Mouse (Mus musculus): ENCODE measurements around the gene Thsd4. TPM values are rescaled to one million over a fixed set of nuclear protein-coding genes. Genes with fewer than 3 reads are reported as not detected.

The Thsd4 gene
- total and polyA plus RNA-seq, 2 experiments from 2014 or later: 4.8 to 45.0 TPM

DNA sequence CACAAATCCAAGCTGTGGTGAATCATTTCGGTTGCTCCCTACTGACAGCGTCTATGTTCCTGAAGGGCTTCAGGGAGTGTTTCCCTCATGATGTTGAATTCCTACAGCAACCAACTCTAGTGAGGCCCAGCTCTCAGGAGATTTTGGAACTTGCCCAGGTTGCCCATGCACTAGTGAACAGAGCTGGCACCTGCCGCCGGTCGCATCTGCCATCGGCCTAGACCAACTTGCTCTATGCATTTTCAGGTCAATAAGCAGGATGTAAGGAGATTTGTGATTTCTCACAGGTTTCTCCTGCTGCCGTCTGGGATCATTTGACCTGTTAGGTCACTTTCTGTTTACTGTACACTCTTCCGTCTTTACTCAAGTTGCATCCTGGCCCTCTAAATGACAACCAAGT lies 454.6 kb downstream of the Thsd4 start:
- H3K27me3 ChIP-seq (ENCODE audit: control insufficient read depth, insufficient read depth, low read length): no peaks in the 10 kb centered on the region
- DNase-seq (ENCODE audit: low spot score) (no peak), ATAC-seq (ENCODE audit: insufficient read depth, low read depth) (no peak)
- TF ChIP-seq EP300 (IDR thresholded peaks at IDR 0.05; ENCODE audit: low read depth): no peak
- TF ChIP-seq CTCF (IDR thresholded peaks at IDR 0.05; ENCODE audit: low read depth): no peak
- no peak overlapping the region for H3K9ac ChIP-seq (replicated peaks; ENCODE audit: low read depth, low read length)
- H3K36me3 ChIP-seq (replicated peaks; ENCODE audit: control insufficient read depth, insufficient read depth, low read length): no peaks in the 10 kb centered on the region
- 96% methylated on average over 8 of the region's 8 CpGs for WGBS
- H3K4me1 ChIP-seq (ENCODE audit: control insufficient read depth, insufficient read depth): 0 out of 2 replicates have a peak, but pooled peaks cover 15% of the 10 kb centered on the region
- no peaks in the 10 kb centered on the region for H3K9me3 ChIP-seq (replicated peaks; ENCODE audit: control insufficient read depth, low read length)
- H3K4me2 ChIP-seq (ENCODE audit: low read depth, low read length): no peak overlapping the region
- H3K4me3 ChIP-seq (ENCODE audit: low read depth, low read length): no peak overlapping the region
- H3K27ac ChIP-seq (ENCODE audit: low read depth): no peak overlapping the region

DNA sequence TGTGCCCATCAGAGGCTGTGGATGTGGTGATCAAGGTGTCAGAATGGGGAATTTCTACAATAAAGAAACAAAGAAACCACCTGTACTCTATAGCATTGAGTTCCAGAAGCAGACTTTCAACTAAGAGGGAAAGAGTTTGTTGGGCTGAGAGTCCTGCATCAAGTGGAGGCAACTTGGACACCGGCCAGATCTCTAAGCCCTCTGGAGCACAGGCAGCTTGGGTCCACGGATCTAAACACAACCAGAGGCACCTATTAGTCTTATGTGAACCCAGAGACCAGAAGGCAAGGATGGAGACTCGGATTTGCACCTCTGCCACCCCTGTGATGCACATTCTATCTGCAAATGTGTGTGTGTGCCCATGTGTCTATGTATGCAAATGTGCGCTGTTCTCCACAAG lies 456.7 kb downstream of the Thsd4 start:
- no peak for ATAC-seq (ENCODE audit: insufficient read depth, low read depth)
- WGBS: 63% methylated on average over 4 of the region's 4 CpGs
- H3K27ac ChIP-seq (ENCODE audit: low read depth): no peak overlapping the region
- H3K27me3 ChIP-seq (ENCODE audit: control insufficient read depth, insufficient read depth, low read length): no peaks in the 10 kb centered on the region
- H3K9ac ChIP-seq (replicated peaks; ENCODE audit: low read depth, low read length): no peak overlapping the region
- no peak for DNase-seq (ENCODE audit: low spot score)
- no peak for TF ChIP-seq EP300 (IDR thresholded peaks at IDR 0.05; ENCODE audit: low read depth)
- no peak for TF ChIP-seq CTCF (IDR thresholded peaks at IDR 0.05; ENCODE audit: low read depth)
- H3K4me1 ChIP-seq (ENCODE audit: control insufficient read depth, insufficient read depth): 0 out of 2 replicates have a peak, but pooled peaks cover 15% of the 10 kb centered on the region
- no peak overlapping the region for H3K4me2 ChIP-seq (ENCODE audit: low read depth, low read length)
- H3K9me3 ChIP-seq (replicated peaks; ENCODE audit: control insufficient read depth, low read length): no peaks in the 10 kb centered on the region
- H3K36me3 ChIP-seq (replicated peaks; ENCODE audit: control insufficient read depth, insufficient read depth, low read length): no peaks in the 10 kb centered on the region
- no peak overlapping the region for H3K4me3 ChIP-seq (ENCODE audit: low read depth, low read length)

DNA sequence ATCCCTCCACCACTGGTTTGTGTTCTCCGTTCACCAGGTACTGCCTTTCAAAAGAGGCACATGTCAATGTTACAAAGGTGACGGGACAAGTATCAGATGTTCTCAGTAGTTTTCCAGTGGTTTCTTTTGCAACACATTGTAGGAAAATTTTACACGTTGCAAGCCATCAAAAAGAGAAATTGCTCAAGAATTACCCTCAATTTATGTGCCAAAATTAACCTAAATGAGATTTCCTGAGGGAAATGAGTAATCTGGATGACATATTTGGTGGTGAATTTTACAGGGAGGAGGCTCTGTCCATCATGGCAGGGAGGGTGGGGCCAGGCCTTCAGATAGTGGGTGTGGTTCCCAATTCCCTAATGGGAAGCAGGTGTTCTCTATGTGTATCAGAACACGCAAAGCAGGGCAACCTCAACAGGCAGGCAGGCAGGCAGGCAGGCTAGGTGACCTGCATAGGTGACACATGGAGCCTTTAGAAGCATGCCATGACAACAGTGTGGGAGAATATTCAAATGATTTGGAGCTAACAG lies 458.6 kb downstream of the Thsd4 start:
- H3K4me1 ChIP-seq (ENCODE audit: control insufficient read depth, insufficient read depth): 0 out of 2 replicates have a peak, but pooled peaks cover 15% of the 10 kb centered on the region
- TF ChIP-seq CTCF (IDR thresholded peaks at IDR 0.05; ENCODE audit: low read depth): no peak
- no peak for TF ChIP-seq EP300 (IDR thresholded peaks at IDR 0.05; ENCODE audit: low read depth)
- H3K9ac ChIP-seq (replicated peaks; ENCODE audit: low read depth, low read length): no peak overlapping the region
- H3K27ac ChIP-seq (ENCODE audit: low read depth): no peak overlapping the region
- 57% methylated on average over 4 of the region's 4 CpGs for WGBS
- H3K4me3 ChIP-seq (ENCODE audit: low read depth, low read length): no peak overlapping the region
- no peak for ATAC-seq (ENCODE audit: insufficient read depth, low read depth)
- no peak for DNase-seq (ENCODE audit: low spot score)
- H3K27me3 ChIP-seq (ENCODE audit: control insufficient read depth, insufficient read depth, low read length): no peaks in the 10 kb centered on the region
- H3K36me3 ChIP-seq (replicated peaks; ENCODE audit: control insufficient read depth, insufficient read depth, low read length): no peaks in the 10 kb centered on the region
- no peak overlapping the region for H3K4me2 ChIP-seq (ENCODE audit: low read depth, low read length)
- no peaks in the 10 kb centered on the region for H3K9me3 ChIP-seq (replicated peaks; ENCODE audit: control insufficient read depth, low read length)

DNA sequence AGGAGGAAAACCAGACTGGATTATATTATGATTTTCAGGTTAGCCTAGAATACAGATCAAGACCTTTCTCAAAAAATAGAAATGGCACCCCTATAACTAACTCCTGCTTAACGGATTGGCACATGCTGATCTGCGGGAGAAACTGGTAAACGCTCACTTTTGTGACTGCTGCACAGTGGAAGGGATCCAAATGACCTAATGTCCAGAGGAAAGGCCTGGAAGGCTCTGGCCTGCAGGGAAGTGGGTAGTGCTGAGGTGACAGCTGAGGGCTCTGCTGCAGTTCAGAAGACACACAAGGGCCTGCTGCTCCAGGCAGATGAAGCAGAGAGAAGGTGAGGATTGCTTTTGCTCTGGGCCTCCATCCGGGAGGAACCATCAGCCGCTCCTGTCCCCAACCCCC lies 465.7 kb downstream of the Thsd4 start:
- ATAC-seq (ENCODE audit: insufficient read depth, low read depth) (no peak), DNase-seq (ENCODE audit: low spot score) (no peak)
- Histone ChIP-seq H3K4me1 (ENCODE audit: control insufficient read depth, insufficient read depth) (no peaks in the 10 kb centered on the region), H3K27ac (ENCODE audit: low read depth) (no peak overlapping the region), H3K36me3 (replicated peaks; ENCODE audit: control insufficient read depth, insufficient read depth, low read length) (no peaks in the 10 kb centered on the region), H3K27me3 (ENCODE audit: control insufficient read depth, insufficient read depth, low read length) (no peaks in the 10 kb centered on the region), H3K9ac (replicated peaks; ENCODE audit: low read depth, low read length) (no peak overlapping the region), H3K9me3 (replicated peaks; ENCODE audit: control insufficient read depth, low read length) (0 out of 2 replicates have a peak, but pooled peaks cover 3% of the 10 kb centered on the region), H3K4me2 (ENCODE audit: low read depth, low read length) (no peak overlapping the region), H3K4me3 (ENCODE audit: low read depth, low read length) (no peak overlapping the region)
- TF ChIP-seq EP300 (IDR thresholded peaks at IDR 0.05; ENCODE audit: low read depth): no peak
- no peak for TF ChIP-seq CTCF (IDR thresholded peaks at IDR 0.05; ENCODE audit: low read depth)
- WGBS: 61% methylated on average over 5 of the region's 5 CpGs

DNA sequence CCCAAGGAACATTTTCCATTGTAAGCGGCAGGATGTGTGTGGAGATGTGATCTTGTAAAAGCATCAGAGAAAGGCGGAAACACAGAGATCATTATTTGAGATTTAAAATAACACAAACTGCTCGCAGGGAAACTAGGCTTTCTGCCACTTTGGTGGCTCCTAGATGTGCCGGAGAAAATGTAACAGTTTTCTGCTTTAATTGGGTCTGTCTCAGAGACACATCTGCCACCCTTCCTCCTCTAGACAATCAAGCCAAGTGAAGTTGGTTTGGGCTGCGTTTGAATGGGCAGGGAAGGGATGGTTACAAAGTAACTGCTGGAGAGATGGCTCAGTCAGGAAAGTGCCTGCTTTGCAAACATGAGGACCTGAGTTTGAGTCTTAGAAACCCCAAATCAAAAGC lies 466.9 kb downstream of the Thsd4 start:
- Histone ChIP-seq H3K27ac (ENCODE audit: low read depth) (peak overlapping the region; percentile 46; the same call in 1 of the 2 replicates), H3K27me3 (ENCODE audit: control insufficient read depth, insufficient read depth, low read length) (no peaks in the 10 kb centered on the region), H3K4me3 (ENCODE audit: low read depth, low read length) (no peak overlapping the region), H3K4me2 (ENCODE audit: low read depth, low read length) (no peak overlapping the region), H3K9ac (replicated peaks; ENCODE audit: low read depth, low read length) (no peak overlapping the region), H3K4me1 (ENCODE audit: control insufficient read depth, insufficient read depth) (no peaks in the 10 kb centered on the region), H3K36me3 (replicated peaks; ENCODE audit: control insufficient read depth, insufficient read depth, low read length) (no peaks in the 10 kb centered on the region), H3K9me3 (replicated peaks; ENCODE audit: control insufficient read depth, low read length) (0 out of 2 replicates have a peak, but pooled peaks cover 3% of the 10 kb centered on the region)
- no peak for TF ChIP-seq EP300 (IDR thresholded peaks at IDR 0.05; ENCODE audit: low read depth)
- no peak for TF ChIP-seq CTCF (IDR thresholded peaks at IDR 0.05; ENCODE audit: low read depth)
- WGBS: 61% methylated on average over 5 of the region's 5 CpGs
- ATAC-seq (ENCODE audit: insufficient read depth, low read depth) (no peak), DNase-seq (ENCODE audit: low spot score) (no peak)

DNA sequence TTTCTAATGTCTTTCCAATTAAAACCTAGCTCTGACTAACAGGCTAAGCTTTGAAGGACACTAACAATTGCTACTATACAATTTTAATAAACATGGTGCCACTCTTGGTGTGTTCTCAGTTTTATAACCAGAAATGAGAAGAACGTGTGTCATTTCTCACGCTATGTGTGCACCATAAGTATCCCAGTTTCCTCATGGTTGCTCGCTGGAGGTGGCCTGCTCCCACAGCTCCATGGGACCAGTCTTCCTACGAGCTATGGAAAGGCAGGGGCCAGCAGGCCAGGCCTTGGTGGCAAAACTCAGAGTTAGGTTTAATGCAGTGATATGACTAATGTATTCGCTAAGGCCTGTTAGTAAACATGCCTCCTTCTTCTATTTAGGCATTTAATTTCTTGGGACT lies 468.7 kb downstream of the Thsd4 start:
- Histone ChIP-seq H3K9ac (replicated peaks; ENCODE audit: low read depth, low read length) (no peak overlapping the region), H3K9me3 (replicated peaks; ENCODE audit: control insufficient read depth, low read length) (0 out of 2 replicates have a peak, but pooled peaks cover 3% of the 10 kb centered on the region), H3K4me2 (ENCODE audit: low read depth, low read length) (no peak overlapping the region), H3K27ac (ENCODE audit: low read depth) (no peak overlapping the region), H3K27me3 (ENCODE audit: control insufficient read depth, insufficient read depth, low read length) (no peaks in the 10 kb centered on the region), H3K4me1 (ENCODE audit: control insufficient read depth, insufficient read depth) (no peaks in the 10 kb centered on the region), H3K4me3 (ENCODE audit: low read depth, low read length) (no peak overlapping the region), H3K36me3 (replicated peaks; ENCODE audit: control insufficient read depth, insufficient read depth, low read length) (no peaks in the 10 kb centered on the region)
- TF ChIP-seq CTCF (IDR thresholded peaks at IDR 0.05; ENCODE audit: low read depth): no peak
- TF ChIP-seq EP300 (IDR thresholded peaks at IDR 0.05; ENCODE audit: low read depth): no peak
- no peak for DNase-seq (ENCODE audit: low spot score)
- no peak for ATAC-seq (ENCODE audit: insufficient read depth, low read depth)
- WGBS: 92% methylated on average over 5 of the region's 5 CpGs
